Mouse (Mus musculus) MEL (cell line): ENCODE results near the gene Tmem115. TPM values are rescaled to one million over a fixed set of nuclear protein-coding genes. Genes with fewer than 3 reads are reported as not detected.

Source experiments
- DNase-seq: peaks from one replicate; pipeline ENCODE4 v3.0.0; 2011; ENCODE audit warnings: low read depth, low spot score
- H3K27ac ChIP-seq: 2 replicates; pipeline ENCODE4 v1.5.1; 2012; ENCODE audit warnings: low read depth, mild to moderate bottlenecking, control low read depth, low read length, moderate library complexity; ENCODE audit not compliant: control insufficient read depth
- H3K27me3 ChIP-seq, 2 experiments: fragments of 150-350 bp in 1 of 2; sonication (generic) in 1 of 2; 2 replicates each; pipeline ENCODE4 v1.6.1; 2012; ENCODE audit warnings: low read length in 2 of 2, mild to moderate bottlenecking in 2 of 2, improper control_type of control experiment in 1 of 2, moderate library complexity in 1 of 2; ENCODE audit not compliant: insufficient read depth in 2 of 2, control insufficient read depth in 1 of 2
- H3K36me3 ChIP-seq, 2 experiments: 2 replicates each; pipeline ENCODE4 v1.6.1; 2012 to 2014; ENCODE audit warnings: low read length in 2 of 2, improper control_type of control experiment in 1 of 2, inconsistent platforms in 1 of 2, mild to moderate bottlenecking in 1 of 2; ENCODE audit not compliant: insufficient read depth in 2 of 2, control insufficient read depth in 1 of 2
- H3K4me1 ChIP-seq, 2 experiments: fragments of 150-350 bp in 1 of 2; sonication (generic) in 1 of 2; 2 replicates each; pipeline ENCODE4 v1.6.1; 2012; ENCODE audit warnings: low read length in 2 of 2, improper control_type of control experiment in 1 of 2, mild to moderate bottlenecking in 1 of 2; ENCODE audit not compliant: insufficient read depth in 2 of 2, control insufficient read depth in 1 of 2
- H3K4me3 ChIP-seq, 2 experiments: fragments of 150-350 bp in 1 of 2; sonication (generic) in 1 of 2; 2 replicates each; pipeline ENCODE4 v1.5.1; 2012; ENCODE audit warnings: low read depth in 2 of 2, low read length in 2 of 2, mild to moderate bottlenecking in 2 of 2, moderate library complexity in 2 of 2, control low read depth in 1 of 2, improper control_type of control experiment in 1 of 2; ENCODE audit not compliant: control insufficient read depth in 1 of 2, insufficient read depth in 1 of 2
- H3K79me2 ChIP-seq: 2 replicates; pipeline ENCODE4 v1.6.1; 2012; ENCODE audit warnings: mild to moderate bottlenecking, low read length, moderate library complexity; ENCODE audit not compliant: control insufficient read depth, poor library complexity, insufficient read depth
- H3K9ac ChIP-seq: 2 replicates; pipeline ENCODE4 v1.6.1; 2012; ENCODE audit warnings: low read depth, mild to moderate bottlenecking, control low read depth, low read length, moderate library complexity; ENCODE audit not compliant: control insufficient read depth, poor library complexity, severe bottlenecking
- H3K9me3 ChIP-seq: fragments of 150-350 bp; sonication (generic); replicated peaks from 2 replicates; pipeline ENCODE4 v1.6.1; 2012; ENCODE audit warnings: mild to moderate bottlenecking, low read length, improper control_type of control experiment, moderate library complexity; ENCODE audit not compliant: insufficient read depth
- BHLHE40 ChIP-seq: IDR thresholded peaks from 2 replicates; pipeline ENCODE4 v1.6.1; 2012; ENCODE audit warnings: low read depth, mild to moderate bottlenecking, inconsistent platforms, low read length, improper control_type of control experiment, borderline replicate concordance
- CTCF ChIP-seq, 3 experiments: IDR thresholded peaks in 2 of 3; conservative IDR thresholded peaks in 1 of 3; 2 replicates each; pipeline ENCODE4 v1.5.1; 2011 to 2012; ENCODE audit warnings: low read length in 3 of 3, low read depth in 2 of 3, mild to moderate bottlenecking in 2 of 3, improper control_type of control experiment in 1 of 3, inconsistent platforms in 1 of 3, mixed read lengths in 1 of 3, moderate library complexity in 1 of 3; ENCODE audit not compliant: control insufficient read depth in 1 of 3, insufficient read depth in 1 of 3, poor library complexity in 1 of 3, severe bottlenecking in 1 of 3
- E2F4 ChIP-seq: IDR thresholded peaks from 2 replicates; pipeline ENCODE4 v1.6.1; 2011; ENCODE audit warnings: low read depth, low read length, improper control_type of control experiment, borderline replicate concordance
- ELF1 ChIP-seq: IDR thresholded peaks from 2 replicates; pipeline ENCODE4 v1.6.1; 2014; ENCODE audit warnings: low read depth, mild to moderate bottlenecking, inconsistent platforms, low read length, improper control_type of control experiment, moderate library complexity
- EP300 ChIP-seq, 2 experiments: IDR thresholded peaks; 2 replicates each; pipeline ENCODE4 v1.6.1; 2011; ENCODE audit warnings: improper control_type of control experiment in 2 of 2, low read length in 2 of 2, low read depth in 1 of 2, mild to moderate bottlenecking in 1 of 2
- ETS1 ChIP-seq: IDR thresholded peaks from 2 replicates; pipeline ENCODE4 v1.6.1; 2012; ENCODE audit warnings: low read depth, mild to moderate bottlenecking, inconsistent platforms, low read length, improper control_type of control experiment, moderate library complexity
- GABPA ChIP-seq: IDR thresholded peaks from 2 replicates; pipeline ENCODE4 v1.6.1; 2012; ENCODE audit warnings: low read depth, mild to moderate bottlenecking, inconsistent platforms, low read length, improper control_type of control experiment, moderate library complexity
- HCFC1 ChIP-seq: IDR thresholded peaks from 2 replicates; pipeline ENCODE4 v1.6.1; 2012; ENCODE audit warnings: low read depth, mild to moderate bottlenecking, inconsistent platforms, low read length, improper control_type of control experiment, moderate library complexity
- JUND ChIP-seq: IDR thresholded peaks from 2 replicates; pipeline ENCODE4 v1.6.1; 2011; ENCODE audit warnings: low read depth, mild to moderate bottlenecking, improper control_type of control experiment, low read length
- KAT2A ChIP-seq: conservative IDR thresholded peaks from 2 replicates; pipeline ENCODE4 v1.6.1; 2012; ENCODE audit warnings: low read depth, low read length, improper control_type of control experiment, inconsistent platforms
- MAFK ChIP-seq: IDR thresholded peaks from 2 replicates; pipeline ENCODE4 v1.6.1; 2011; ENCODE audit warnings: low read depth, mild to moderate bottlenecking, low read length, improper control_type of control experiment, borderline replicate concordance
- MAX ChIP-seq: IDR thresholded peaks from 2 replicates; pipeline ENCODE4 v1.6.1; 2011; ENCODE audit warnings: low read length, improper control_type of control experiment
- MAZ ChIP-seq: IDR thresholded peaks from 2 replicates; pipeline ENCODE4 v1.6.1; 2012; ENCODE audit warnings: low read depth, mild to moderate bottlenecking, inconsistent platforms, low read length, improper control_type of control experiment
- MEF2A ChIP-seq: IDR thresholded peaks from 2 replicates; pipeline ENCODE4 v1.6.1; 2014; ENCODE audit warnings: low read depth, mild to moderate bottlenecking, inconsistent platforms, low read length, improper control_type of control experiment; ENCODE audit not compliant: poor library complexity, insufficient replicate concordance, severe bottlenecking; ENCODE audit errors: extremely low read depth
- MXI1 ChIP-seq: IDR thresholded peaks from 2 replicates; pipeline ENCODE4 v1.6.1; 2011; ENCODE audit warnings: mild to moderate bottlenecking, low read depth, low read length, improper control_type of control experiment
- NELFE ChIP-seq: IDR thresholded peaks from 2 replicates; pipeline ENCODE4 v1.6.1; 2011; ENCODE audit warnings: low read depth, low read length, improper control_type of control experiment
- POLR2A ChIP-seq, 2 experiments: IDR thresholded peaks; 2 replicates each; pipeline ENCODE4 v1.6.1; 2011 to 2012; ENCODE audit warnings: low read length in 2 of 2, mild to moderate bottlenecking in 2 of 2, control low read depth in 1 of 2, improper control_type of control experiment in 1 of 2, low read depth in 1 of 2, moderate library complexity in 1 of 2; ENCODE audit not compliant: control insufficient read depth in 1 of 2, insufficient read depth in 1 of 2, poor library complexity in 1 of 2
- POLR2AphosphoS2 ChIP-seq: IDR thresholded peaks from 2 replicates; pipeline ENCODE4 v1.6.1; 2011; ENCODE audit warnings: low read length, improper control_type of control experiment
- POLR2AphosphoS5 ChIP-seq: IDR thresholded peaks from 2 replicates; pipeline ENCODE4 v1.6.1; 2012; ENCODE audit warnings: low read depth, borderline replicate concordance, mild to moderate bottlenecking, inconsistent platforms, low read length, moderate library complexity, mixed read lengths
- RAD21 ChIP-seq: IDR thresholded peaks from 2 replicates; pipeline ENCODE4 v1.6.1; 2011; ENCODE audit warnings: mild to moderate bottlenecking, low read depth, low read length, improper control_type of control experiment
- SIN3A ChIP-seq: IDR thresholded peaks from 2 replicates; pipeline ENCODE4 v1.6.1; 2012; ENCODE audit warnings: low read length, improper control_type of control experiment, inconsistent platforms
- SMC3 ChIP-seq: IDR thresholded peaks from 2 replicates; pipeline ENCODE4 v1.6.1; 2011; ENCODE audit warnings: low read depth, low read length, improper control_type of control experiment
- TAL1 ChIP-seq: IDR thresholded peaks from 2 replicates; pipeline ENCODE4 v1.6.1; 2012; ENCODE audit warnings: mild to moderate bottlenecking, inconsistent platforms, low read length, moderate library complexity, mixed read lengths
- TBP ChIP-seq: IDR thresholded peaks from 2 replicates; pipeline ENCODE4 v1.8.0; 2011; ENCODE audit warnings: low read depth, low read length, improper control_type of control experiment
- TCF12 ChIP-seq: IDR thresholded peaks from 2 replicates; pipeline ENCODE4 v1.6.1; 2014; ENCODE audit warnings: low read depth, mild to moderate bottlenecking, inconsistent platforms, low read length, improper control_type of control experiment, moderate library complexity
- UBTF ChIP-seq: IDR thresholded peaks from 2 replicates; pipeline ENCODE4 v1.6.1; 2012; ENCODE audit warnings: low read depth, mild to moderate bottlenecking, inconsistent platforms, low read length, improper control_type of control experiment, moderate library complexity, borderline replicate concordance; ENCODE audit not compliant: insufficient read depth
- USF1 ChIP-seq: IDR thresholded peaks from 2 replicates; pipeline ENCODE4 v1.6.1; 2014; ENCODE audit warnings: low read depth, mild to moderate bottlenecking, inconsistent platforms, low read length, improper control_type of control experiment, moderate library complexity
- USF2 ChIP-seq, 2 experiments: IDR thresholded peaks; 2 replicates each; pipeline ENCODE4 v1.6.1; 2011 to 2012; ENCODE audit warnings: improper control_type of control experiment in 2 of 2, low read length in 2 of 2, borderline replicate concordance in 1 of 2, inconsistent platforms in 1 of 2, low read depth in 1 of 2, mild to moderate bottlenecking in 1 of 2; ENCODE audit not compliant: insufficient read depth in 1 of 2
- ZNF384 ChIP-seq: IDR thresholded peaks from 2 replicates; pipeline ENCODE4 v1.6.1; 2012; ENCODE audit warnings: low read depth, mild to moderate bottlenecking, inconsistent platforms, low read length, improper control_type of control experiment
- polyA plus RNA-seq, 2 experiments: library from polyadenylated mRNA; stranded (reverse) in 1 of 2; unstranded in 1 of 2; fragments of >175 nt in 1 of 2; fragments of >200 nt in 1 of 2; gene quantifications; 2 replicates each; pipeline versions ENCODE4 v1.2.1 to v1.2.4; 2012; ENCODE audit warnings: low replicate concordance in 2 of 2, low read depth in 1 of 2; ENCODE audit not compliant: insufficient read length in 2 of 2, insufficient read depth in 1 of 2, missing spikeins in 1 of 2
- total RNA-seq: library from RNA; depleted of rRNA; stranded (reverse); fragments of 300-350 nt; gene quantifications from 2 replicates; pipeline ENCODE4 v1.2.3, GENCODE M21; 2012

Gene Tmem115
- total and polyA plus RNA-seq, 3 experiments, result 34.6 to 39.3 TPM; not detected in 1

DNA sequence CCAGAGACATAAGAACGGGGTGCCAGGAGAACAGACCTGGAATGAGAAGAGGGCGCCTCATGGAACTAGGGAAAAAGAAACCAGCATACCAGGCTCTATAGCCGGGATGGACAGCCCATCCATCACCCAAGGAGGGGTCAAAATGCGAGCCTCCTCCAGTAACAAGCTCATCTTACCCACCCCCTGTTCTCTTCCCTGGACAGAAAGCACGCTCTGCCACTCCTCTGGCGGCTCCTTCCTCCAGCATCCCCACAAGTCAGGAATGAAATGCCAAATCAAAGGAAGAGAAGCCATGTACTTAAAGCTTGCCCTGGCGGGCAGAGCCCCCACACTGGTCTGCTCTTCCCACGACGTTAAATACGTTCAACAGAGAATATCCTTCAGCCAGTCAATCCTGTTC lies 7.3 kb downstream of the Tmem115 start:
- Histone ChIP-seq H3K27me3 (no peaks in the 10 kb centered on the region), H3K27ac (no peak overlapping the region), H3K4me3 (peak overlapping the region in 1 of 2 experiments; percentile 90; a peak in 1 of 4 replicates), H3K4me1 (peaks cover 0 to 19% of the 10 kb centered on the region in 2 experiments; a peak in 1 of 4 replicates), H3K79me2 (peaks cover 23% of the 10 kb centered on the region), H3K36me3 (peaks cover 0 to 9% of the 10 kb centered on the region in 2 experiments; a peak in 2 of 4 replicates), H3K9ac (peak overlapping the region; percentile 33; the same call in 1 of the 2 replicates), H3K9me3 (no peaks in the 10 kb centered on the region)
- DNase-seq, result no peak
- TF ChIP-seq ELF1 (no peak), JUND (no peak), MAFK (no peak), POLR2A (IDR thresholded peaks at IDR 0.05; ENCODE audit: control insufficient read depth in 1 of 2, insufficient read depth in 1 of 2, low read depth in 1 of 2, low read length in 2 of 2, poor library complexity in 1 of 2) (no peak), ZNF384 (no peak), TAL1 (no peak)

DNA sequence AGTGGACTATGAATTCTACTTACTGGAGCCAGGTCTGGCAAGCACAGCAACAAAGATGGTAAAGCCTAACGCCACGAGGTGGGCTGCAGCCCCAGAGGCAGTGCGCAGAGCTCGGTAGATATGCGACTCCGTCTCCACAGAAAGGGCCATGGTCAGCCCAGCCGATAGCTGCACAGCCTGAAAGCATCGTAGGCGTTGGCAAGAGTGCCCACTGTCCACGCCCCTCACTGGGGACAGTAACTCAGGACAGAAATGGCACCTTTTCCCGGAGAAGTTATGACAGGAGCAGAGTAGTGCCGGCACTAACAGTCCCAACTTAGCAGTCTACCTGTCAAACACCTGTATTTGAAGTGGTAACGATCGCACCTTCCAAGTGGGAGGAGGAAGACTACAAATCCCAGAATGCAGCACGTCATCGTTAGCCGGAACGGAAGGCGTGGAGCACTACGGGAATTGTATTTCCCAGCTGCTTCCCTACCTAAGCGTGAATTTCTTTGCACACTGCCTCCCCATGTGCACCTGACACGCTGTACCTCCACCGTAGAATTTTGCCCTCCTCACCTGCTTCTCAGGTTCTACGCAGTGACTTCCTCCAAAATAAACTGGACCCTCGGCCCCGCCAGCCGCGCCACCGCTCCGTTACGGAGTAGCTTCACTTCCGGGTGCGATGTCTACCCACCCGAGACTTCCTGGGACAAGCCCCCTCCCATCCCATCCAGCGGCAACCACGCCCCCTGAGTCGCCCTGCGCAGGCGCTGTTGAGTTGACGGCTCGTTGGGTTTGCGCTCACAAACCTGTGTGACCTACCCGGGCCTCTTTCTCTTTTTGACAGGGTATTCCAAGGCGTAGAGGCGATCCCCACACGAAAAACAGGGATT lies 8.0 kb downstream of the Tmem115 start, which contains the start of the genes Cyb561d2 and Nprl2:
Gene Cyb561d2, minus strand, starts transcription at position 720 of the 878 bp plus-strand sequence.
Gene Nprl2, plus strand, starts transcription at position 753 of the 878 bp plus-strand sequence.
- Histone ChIP-seq H3K4me3 (peak within 1 kb of the TSS; percentile 72 to 90), H3K79me2 (peaks cover 16% of the 10 kb centered on the region), H3K9me3 (no peaks in the 10 kb centered on the region), H3K9ac (peak within 1 kb of the TSS; percentile 82), H3K4me1 (peaks cover 0 to 13% of the 10 kb centered on the region in 2 experiments; a peak in 1 of 4 replicates), H3K27me3 (no peaks in the 10 kb centered on the region), H3K36me3 (peaks cover 0 to 6% of the 10 kb centered on the region in 2 experiments; a peak in 2 of 4 replicates), H3K27ac (peak within 1 kb of the TSS; percentile 83)
- peak; percentile 97 for DNase-seq
- TF ChIP-seq TAL1, result no peak
- TF ChIP-seq UBTF, result no peak
- no peak for TF ChIP-seq SMC3
- peak; percentile 82 for TF ChIP-seq NELFE
- TF ChIP-seq USF1, result no peak
- no peak for TF ChIP-seq RAD21
- TF ChIP-seq USF2 (IDR thresholded peaks at IDR 0.05; ENCODE audit: borderline replicate concordance in 1 of 2, insufficient read depth in 1 of 2, low read depth in 1 of 2, low read length in 2 of 2), result no peak
- 0 out of 2 replicates have a peak, but pooled peaks have one; percentile 67 for TF ChIP-seq POLR2AphosphoS2
- no peak; the same call in 1 of the 2 replicates for TF ChIP-seq TCF12
- no peak for TF ChIP-seq POLR2AphosphoS5
- TF ChIP-seq MEF2A, result no peak
- TF ChIP-seq KAT2A, result peak; percentile 99
- no peak for TF ChIP-seq CTCF (IDR thresholded peaks at IDR 0.05 in 2 of 3, conservative IDR thresholded peaks at IDR 0.05 in 1 of 3; ENCODE audit: control insufficient read depth in 1 of 3, insufficient read depth in 1 of 3, low read depth in 2 of 3, low read length in 3 of 3, poor library complexity in 1 of 3, severe bottlenecking in 1 of 3)
- TF ChIP-seq E2F4, result no peak
- TF ChIP-seq MAZ, result no peak; the same call in 1 of the 2 replicates
- peak; percentile 83 for TF ChIP-seq MXI1
- peak; percentile 95 for TF ChIP-seq SIN3A
- TF ChIP-seq TBP, result peak; percentile 74
- TF ChIP-seq GABPA, result no peak
- peak; percentile 10; the same call in 1 of the 2 replicates for TF ChIP-seq MAX
- TF ChIP-seq ETS1, result no peak
- peak; percentile 99 for TF ChIP-seq HCFC1
- TF ChIP-seq MAFK, result no peak
- TF ChIP-seq BHLHE40, result no peak
- TF ChIP-seq EP300 (IDR thresholded peaks at IDR 0.05; ENCODE audit: low read depth in 1 of 2, low read length in 2 of 2), result no peak
